Mouse (Mus musculus): ENCODE measurements around the gene Rpl29. TPM values are rescaled to one million over a fixed set of nuclear protein-coding genes. Genes with fewer than 3 reads are reported as not detected.

Gene Rpl29
- total RNA-seq, 2 experiments from 2014 or later, result 381 to 733 TPM

Other genes with a start within 250 kb of the Rpl29 start
- 9.4 and 25.6 TPM in 2 replicates for gene Ppm1m, start 229.7 kb upstream of the Rpl29 start, total RNA-seq (2015; ENCODE audit: low replicate concordance)
- 6.1 and 10.3 TPM in 2 replicates for gene Ppm1m, start 229.7 kb upstream of the Rpl29 start, total RNA-seq (2017; ENCODE audit: low replicate concordance)
- 11.2 and 14.7 TPM in 2 replicates for gene Twf2, start 226.3 kb upstream of the Rpl29 start, total RNA-seq (2015; ENCODE audit: low replicate concordance)
- 1.8 and 17.5 TPM in 2 replicates for gene Twf2, start 226.3 kb upstream of the Rpl29 start, total RNA-seq (2017; ENCODE audit: low replicate concordance)
- 0.72 and 5.0 TPM in 2 replicates for gene Tlr9, start 206.9 kb upstream of the Rpl29 start, total RNA-seq (2015; ENCODE audit: low replicate concordance)
- gene Tlr9, start 206.9 kb upstream of the Rpl29 start, total RNA-seq (2017; ENCODE audit: low replicate concordance), result 0.64 TPM in 1 of 2 replicates, not detected in the other
- 44.0 and 57.7 TPM in 2 replicates for gene Alas1, start 180.8 kb upstream of the Rpl29 start, total RNA-seq (2015; ENCODE audit: low replicate concordance)
- gene Alas1, start 180.8 kb upstream of the Rpl29 start, total RNA-seq (2017; ENCODE audit: low replicate concordance), result 37.1 and 38.0 TPM in 2 replicates
- 28.1 and 28.9 TPM in 2 replicates for gene Poc1a, start 148.4 kb upstream of the Rpl29 start, total RNA-seq (2015; ENCODE audit: low replicate concordance)
- gene Poc1a, start 148.4 kb upstream of the Rpl29 start, total RNA-seq (2017; ENCODE audit: low replicate concordance), result 12.7 and 19.5 TPM in 2 replicates
- 13.3 and 19.3 TPM in 2 replicates for gene Dusp7, start 60.8 kb upstream of the Rpl29 start, total RNA-seq (2015; ENCODE audit: low replicate concordance)
- 2.7 and 3.9 TPM in 2 replicates for gene Dusp7, start 60.8 kb upstream of the Rpl29 start, total RNA-seq (2017; ENCODE audit: low replicate concordance)
- 2.9 TPM in 1 of 2 replicates, not detected in the other for gene Acy1, start 8.9 kb downstream of the Rpl29 start, total RNA-seq (2015; ENCODE audit: low replicate concordance)
- gene Acy1, start 8.9 kb downstream of the Rpl29 start, total RNA-seq (2017; ENCODE audit: low replicate concordance), result 0.30 and 0.39 TPM in 2 replicates
- gene Abhd14b, start 18.0 kb downstream of the Rpl29 start, total RNA-seq (2015; ENCODE audit: low replicate concordance), result 1.3 TPM in 1 of 2 replicates, not detected in the other
- 0.91 TPM in 1 of 2 replicates, not detected in the other for gene Abhd14b, start 18.0 kb downstream of the Rpl29 start, total RNA-seq (2017; ENCODE audit: low replicate concordance)
- gene Abhd14a, start 18.2 kb downstream of the Rpl29 start, total RNA-seq (2015; ENCODE audit: low replicate concordance), result 3.2 and 3.4 TPM in 2 replicates
- gene Abhd14a, start 18.2 kb downstream of the Rpl29 start, total RNA-seq (2017; ENCODE audit: low replicate concordance), result 0.77 and 2.0 TPM in 2 replicates
- gene Pcbp4, start 23.8 kb downstream of the Rpl29 start, total RNA-seq (2015; ENCODE audit: low replicate concordance), result 9.2 TPM in 1 of 2 replicates, not detected in the other
- not detected in 2 replicates for gene Pcbp4, start 23.8 kb downstream of the Rpl29 start, total RNA-seq (2017; ENCODE audit: low replicate concordance)
- gene Gpr62, start 36.5 kb downstream of the Rpl29 start, total RNA-seq (2015; ENCODE audit: low replicate concordance), result not detected in 2 replicates
- not detected in 2 replicates for gene Gpr62, start 36.5 kb downstream of the Rpl29 start, total RNA-seq (2017; ENCODE audit: low replicate concordance)
- gene Rrp9, start 46.5 kb downstream of the Rpl29 start, total RNA-seq (2015; ENCODE audit: low replicate concordance), result not detected in 2 replicates
- gene Rrp9, start 46.5 kb downstream of the Rpl29 start, total RNA-seq (2017; ENCODE audit: low replicate concordance), result 1.3 and 3.9 TPM in 2 replicates
- 3.2 and 4.2 TPM in 2 replicates for gene Parp3, start 47.5 kb downstream of the Rpl29 start, total RNA-seq (2015; ENCODE audit: low replicate concordance)
- gene Parp3, start 47.5 kb downstream of the Rpl29 start, total RNA-seq (2017; ENCODE audit: low replicate concordance), result 2.3 and 3.3 TPM in 2 replicates
- gene Iqcf1, start 70.5 kb downstream of the Rpl29 start, total RNA-seq (2015; ENCODE audit: low replicate concordance), result not detected in 2 replicates
- gene Iqcf1, start 70.5 kb downstream of the Rpl29 start, total RNA-seq (2017; ENCODE audit: low replicate concordance), result not detected in 2 replicates
- not detected in 2 replicates for gene Iqcf5, start 85.1 kb downstream of the Rpl29 start, total RNA-seq (2015; ENCODE audit: low replicate concordance)
- not detected in 2 replicates for gene Iqcf5, start 85.1 kb downstream of the Rpl29 start, total RNA-seq (2017; ENCODE audit: low replicate concordance)
- not detected in 2 replicates for gene Iqcf3, start 132.2 kb downstream of the Rpl29 start, total RNA-seq (2015; ENCODE audit: low replicate concordance)
- gene Iqcf3, start 132.2 kb downstream of the Rpl29 start, total RNA-seq (2017; ENCODE audit: low replicate concordance), result not detected in 2 replicates
- gene Iqcf4, start 141.5 kb downstream of the Rpl29 start, total RNA-seq (2015; ENCODE audit: low replicate concordance), result not detected in 2 replicates
- not detected in 2 replicates for gene Iqcf4, start 141.5 kb downstream of the Rpl29 start, total RNA-seq (2017; ENCODE audit: low replicate concordance)
- gene Iqcf6, start 197.1 kb downstream of the Rpl29 start, total RNA-seq (2015; ENCODE audit: low replicate concordance), result not detected in 2 replicates
- not detected in 2 replicates for gene Iqcf6, start 197.1 kb downstream of the Rpl29 start, total RNA-seq (2017; ENCODE audit: low replicate concordance)
- gene Grm2, start 226.6 kb downstream of the Rpl29 start, total RNA-seq (2015; ENCODE audit: low replicate concordance), result not detected in 2 replicates
- gene Grm2, start 226.6 kb downstream of the Rpl29 start, total RNA-seq (2017; ENCODE audit: low replicate concordance), result not detected in 2 replicates